Mouse (Mus musculus): ENCODE results near the gene Hexa. TPM values are rescaled to one million over a fixed set of nuclear protein-coding genes. Genes with fewer than 3 reads are reported as not detected.

The Hexa gene
- total and polyA plus RNA-seq, 3 experiments, result 37.1 to 65.8 (median 38.0) TPM

- no peak overlapping the region for H3K9ac ChIP-seq (ENCODE audit: insufficient read depth, low read depth)
- no peak overlapping the region for H3K4me3 ChIP-seq (replicated peaks in 1 of 3; ENCODE audit: low read depth in 2 of 3, low read length in 2 of 3, poor library complexity in 1 of 3)
- H3K36me3 ChIP-seq (replicated peaks in 1 of 2; ENCODE audit: control insufficient read depth in 1 of 2, insufficient read depth in 1 of 2, low read length in 1 of 2), result peaks cover 37 to 50% of the 10 kb centered on the region in 2 experiments
- no peaks in the 10 kb centered on the region for H3K27me3 ChIP-seq (replicated peaks)
- H3K9me3 ChIP-seq (replicated peaks; ENCODE audit: low read length), result no peaks in the 10 kb centered on the region
- H3K79me2 ChIP-seq (replicated peaks; ENCODE audit: control insufficient read depth, extremely low read depth, insufficient read depth, poor library complexity, severe bottlenecking), result no peaks in the 10 kb centered on the region
- H3K4me1 ChIP-seq (ENCODE audit: control insufficient read depth in 1 of 2, insufficient read depth in 2 of 2), result peaks cover 3 to 15% of the 10 kb centered on the region in 2 experiments; a peak in 3 of 4 replicates
- dilution Hi-C loops (cut with MboI; ENCODE audit: extremely low pct_ligation_motif_present, extremely low pct_unique_long_range_greater_than_20kb, low sequenced_read_pairs), result no loop called here
- TF ChIP-seq MYC (IDR thresholded peaks at IDR 0.05; ENCODE audit: low read depth, low read length) (no peak), BHLHE40 (IDR thresholded peaks at IDR 0.05; ENCODE audit: low read depth, low read length) (no peak), RAD21 (IDR thresholded peaks at IDR 0.05; ENCODE audit: low read depth, low read length) (peak; percentile 92), CTCF (conservative IDR thresholded peaks at IDR 0.05 in 1 of 2, IDR thresholded peaks at IDR 0.05 in 1 of 2; ENCODE audit: low read depth in 2 of 2, low read length in 2 of 2) (peak; percentile 82 to 95), POLR2A (IDR thresholded peaks at IDR 0.05; ENCODE audit: low read depth, low read length) (0 out of 2 replicates have a peak, but pooled peaks have one; percentile 33), SMC3 (IDR thresholded peaks at IDR 0.05; ENCODE audit: low read depth, low read length) (peak; percentile 85)
- in situ Hi-C loops (cut with MboI; ENCODE audit: low pct_ligation_motif_present, low pct_unique_long_range_greater_than_20kb, low sequenced_read_pairs), result no loop called here
- H3K4me2 ChIP-seq (ENCODE audit: insufficient read depth, low read depth, poor library complexity, severe bottlenecking), result no peak overlapping the region
- H3K27ac ChIP-seq (ENCODE audit: insufficient read depth, low read depth), result no peak overlapping the region
- peak; percentile 88 for DNase-seq (ENCODE audit: extremely low read depth)
Measured at GRCm38 (mm10) chr9:59565600-59565999, 26.3 kb downstream of the Hexa start.

DNA sequence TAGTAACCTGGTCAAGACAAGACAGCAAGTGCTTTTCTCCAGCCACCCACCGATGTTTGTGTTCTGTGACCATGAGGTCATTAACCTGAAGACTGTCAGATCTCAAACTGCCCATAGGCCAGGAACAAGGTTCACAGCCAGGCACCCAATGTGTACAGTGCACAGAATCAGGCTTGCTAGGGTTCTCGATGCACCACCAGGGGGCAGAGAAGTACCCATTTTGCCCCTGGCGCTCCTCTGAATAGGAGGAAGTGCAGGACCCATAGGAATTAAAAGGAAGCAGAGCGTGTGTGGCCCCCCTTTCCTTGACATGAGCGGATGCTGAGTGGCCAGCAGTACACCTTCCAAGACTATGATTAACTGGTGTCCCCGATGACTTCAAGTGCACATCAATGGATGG, 27.8 kb downstream of the Hexa start:
- TF ChIP-seq MYC (IDR thresholded peaks at IDR 0.05; ENCODE audit: low read depth, low read length) (peak; percentile 47; the same call in 1 of the 2 replicates), BHLHE40 (IDR thresholded peaks at IDR 0.05; ENCODE audit: low read depth, low read length) (no peak), SMC3 (IDR thresholded peaks at IDR 0.05; ENCODE audit: low read depth, low read length) (peak; percentile 83), POLR2A (IDR thresholded peaks at IDR 0.05; ENCODE audit: low read depth, low read length) (no peak), MXI1 (IDR thresholded peaks at IDR 0.05; ENCODE audit: low read depth, low read length) (no peak), ZC3H11A (IDR thresholded peaks at IDR 0.05; ENCODE audit: low read depth, low read length) (no peak), MAZ (IDR thresholded peaks at IDR 0.05; ENCODE audit: low read depth, low read length) (peak; percentile 28; the same call in 1 of the 2 replicates), ELF1 (IDR thresholded peaks at IDR 0.05; ENCODE audit: low read depth, low read length) (peak; percentile 73), POLR2AphosphoS2 (IDR thresholded peaks at IDR 0.05; ENCODE audit: low read depth, low read length) (no peak), RCOR1 (conservative IDR thresholded peaks at IDR 0.05; ENCODE audit: low read depth, low read length) (no peak), USF2 (conservative IDR thresholded peaks at IDR 0.05; ENCODE audit: low read depth, low read length) (no peak), MEF2A (IDR thresholded peaks at IDR 0.05; ENCODE audit: borderline replicate concordance, low read depth, low read length) (no peak), RAD21 (IDR thresholded peaks at IDR 0.05; ENCODE audit: low read depth, low read length) (peak; percentile 70), IRF4 (IDR thresholded peaks at IDR 0.05; ENCODE audit: low read depth, low read length) (peak; percentile 23; the same call in 1 of the 2 replicates), NELFE (IDR thresholded peaks at IDR 0.05; ENCODE audit: low read depth, low read length) (peak; percentile 37; the same call in 1 of the 2 replicates), MAX (IDR thresholded peaks at IDR 0.05; ENCODE audit: low read length) (no peak), PAX5 (IDR thresholded peaks at IDR 0.05; ENCODE audit: low read length) (no peak), EP300 (IDR thresholded peaks at IDR 0.05; ENCODE audit: low read length) (peak; percentile 15; the same call in 1 of the 2 replicates), E2F4 (IDR thresholded peaks at IDR 0.05; ENCODE audit: insufficient replicate concordance, low read depth, low read length) (no peak), CHD2 (IDR thresholded peaks at IDR 0.05; ENCODE audit: low read length) (no peak), TBP (conservative IDR thresholded peaks at IDR 0.05; ENCODE audit: low read depth, low read length) (no peak), MAFK (IDR thresholded peaks at IDR 0.05; ENCODE audit: insufficient replicate concordance, low read length) (no peak), TCF12 (IDR thresholded peaks at IDR 0.05; ENCODE audit: low read depth, low read length) (peak; percentile 30; the same call in 1 of the 2 replicates), ETS1 (conservative IDR thresholded peaks at IDR 0.05; ENCODE audit: low read depth, low read length) (no peak), UBTF (IDR thresholded peaks at IDR 0.05; ENCODE audit: low read depth, low read length) (no peak), ZMIZ1 (IDR thresholded peaks at IDR 0.05; ENCODE audit: low read depth, low read length) (no peak), CTCF (conservative IDR thresholded peaks at IDR 0.05 in 1 of 2, IDR thresholded peaks at IDR 0.05 in 1 of 2; ENCODE audit: low read depth in 2 of 2, low read length in 2 of 2) (peak; percentile 39 to 92; a peak in 3 of 4 replicates), SIN3A (IDR thresholded peaks at IDR 0.05; ENCODE audit: low read length) (no peak)
- Histone ChIP-seq H3K27me3 (replicated peaks) (no peaks in the 10 kb centered on the region), H3K4me2 (ENCODE audit: insufficient read depth, low read depth, poor library complexity, severe bottlenecking) (no peak overlapping the region), H3K9ac (ENCODE audit: insufficient read depth, low read depth) (no peak overlapping the region), H3K9me3 (replicated peaks; ENCODE audit: low read length) (no peaks in the 10 kb centered on the region), H3K27ac (ENCODE audit: insufficient read depth, low read depth) (no peak overlapping the region), H3K4me1 (ENCODE audit: control insufficient read depth in 1 of 2, insufficient read depth in 2 of 2) (peaks cover 3 to 15% of the 10 kb centered on the region in 2 experiments; a peak in 3 of 4 replicates), H3K36me3 (replicated peaks in 1 of 2; ENCODE audit: control insufficient read depth in 1 of 2, insufficient read depth in 1 of 2, low read length in 1 of 2) (peaks cover 29 to 34% of the 10 kb centered on the region in 2 experiments), H3K4me3 (replicated peaks in 1 of 3; ENCODE audit: low read depth in 2 of 3, low read length in 2 of 3, poor library complexity in 1 of 3) (no peak overlapping the region), H3K79me2 (replicated peaks; ENCODE audit: control insufficient read depth, extremely low read depth, insufficient read depth, poor library complexity, severe bottlenecking) (no peaks in the 10 kb centered on the region)
- DNase-seq (ENCODE audit: extremely low read depth), result peak; percentile 82
- dilution Hi-C loops (cut with MboI; ENCODE audit: extremely low pct_ligation_motif_present, extremely low pct_unique_long_range_greater_than_20kb, low sequenced_read_pairs), result no loop called here
- in situ Hi-C loops (cut with MboI; ENCODE audit: low pct_ligation_motif_present, low pct_unique_long_range_greater_than_20kb, low sequenced_read_pairs), result no loop called here

Measured in CH12.LX (cell line).